Mouse (Mus musculus) olfactory bulb, adult 2 months (tissue): ENCODE data around the gene Paf1. TPM values are rescaled to one million over a fixed set of nuclear protein-coding genes. Genes with fewer than 3 reads are reported as not detected.

Source experiments
- H3K27ac ChIP-seq: fragments of 200-500 bp; 2 replicates; pipeline ENCODE4 v1.5.1; 2012; ENCODE audit warnings: low read depth, low read length; ENCODE audit not compliant: insufficient read depth
- H3K4me1 ChIP-seq: fragments of 200-500 bp; 2 replicates; pipeline ENCODE4 v1.6.1; 2012; ENCODE audit warnings: low read length; ENCODE audit not compliant: control insufficient read depth, insufficient read depth
- H3K4me3 ChIP-seq: fragments of 200-500 bp; 2 replicates; pipeline ENCODE4 v1.5.1; 2012; ENCODE audit warnings: mild to moderate bottlenecking, low read depth, low read length, moderate library complexity; ENCODE audit not compliant: insufficient read depth
- CTCF ChIP-seq: fragments of 200-500 bp; IDR thresholded peaks from 2 replicates; pipeline ENCODE4 v1.5.1; 2012; ENCODE audit warnings: low read depth, mild to moderate bottlenecking, low read length, moderate library complexity; ENCODE audit not compliant: insufficient read depth
- POLR2A ChIP-seq: fragments of 200-500 bp; IDR thresholded peaks from 2 replicates; pipeline ENCODE4 v1.6.1; 2012; ENCODE audit warnings: mild to moderate bottlenecking, low read depth, low read length, moderate library complexity; ENCODE audit not compliant: insufficient read depth
- WGBS: fragments of 180-500 bp; shearing (Covaris S2); methylation state at CpG from one replicate; pipeline ENCODE4 v1.1.7; 2018; 5-methylcytosine and 5-hydroxymethylcytosine counted together
- polyA plus RNA-seq: library from polyadenylated mRNA; stranded (reverse); fragments of >200 nt; gene quantifications from 2 replicates; pipeline ENCODE4 v1.2.4, GENCODE M21; 2012; ENCODE audit warnings: low replicate concordance; ENCODE audit not compliant: missing spikeins, insufficient read depth, insufficient read length

The Paf1 gene
- polyA plus RNA-seq, 1 experiment: 1,326 TPM

DNA sequence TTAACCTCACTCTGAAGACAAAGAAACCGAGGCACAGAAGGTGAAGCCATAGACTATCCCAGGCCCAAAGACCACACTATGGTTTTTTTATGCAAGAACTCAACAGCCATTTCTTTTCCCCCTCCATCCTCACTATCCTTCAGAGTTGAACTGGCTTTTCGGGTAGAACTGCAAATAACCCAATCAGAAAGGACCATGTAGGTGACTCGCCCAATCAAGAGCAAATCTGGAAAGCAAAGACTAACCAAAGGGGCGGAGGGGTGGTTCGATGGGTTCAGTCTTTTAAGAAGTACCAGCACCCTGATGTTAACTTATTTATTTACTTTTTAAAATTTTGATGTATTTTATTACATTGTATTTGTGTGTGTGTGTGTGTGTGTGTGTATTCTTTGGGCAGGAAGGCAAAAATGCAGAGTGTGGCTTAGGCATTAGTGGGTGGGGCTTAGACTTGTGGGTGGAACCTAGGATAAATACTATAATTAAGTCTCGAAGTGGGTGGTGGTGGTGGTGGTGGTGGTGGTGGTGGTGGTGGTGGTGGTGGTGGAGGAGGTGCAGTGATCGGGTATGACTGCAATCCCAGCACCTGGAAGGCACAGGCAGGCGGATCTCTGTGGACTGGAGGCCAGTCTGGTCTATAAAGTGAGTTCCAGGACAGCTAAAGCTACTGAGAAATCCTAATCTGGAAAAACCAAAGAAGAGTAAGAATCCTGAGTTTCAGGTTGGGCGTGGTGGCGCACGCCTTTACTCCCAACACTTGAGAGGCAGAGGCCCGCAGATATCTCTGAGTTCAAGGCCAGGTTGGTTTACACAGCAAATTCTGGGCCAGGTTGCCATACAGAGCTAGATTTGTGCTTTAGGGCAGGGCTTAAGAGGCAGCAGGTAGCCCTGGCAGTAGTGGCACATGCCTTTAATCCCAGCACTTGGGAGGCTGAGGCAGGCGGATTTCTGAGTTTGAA, 55.4 kb downstream of the Paf1 start:
- TF ChIP-seq POLR2A: no peak
- no peak for TF ChIP-seq CTCF
- WGBS: 78% methylated on average over 13 of the region's 13 CpGs
- Histone ChIP-seq H3K4me3 (no peak overlapping the region), H3K4me1 (peaks cover 9% of the 10 kb centered on the region), H3K27ac (no peak overlapping the region)

Other genes starting within 250 kb of the Paf1 start
- not detected in 2 replicates for gene Fbl, start 223.2 kb upstream of the Paf1 start, polyA plus RNA-seq
- gene Dyrk1b, start 213.5 kb upstream of the Paf1 start, polyA plus RNA-seq: not detected in 2 replicates
- not detected in 2 replicates for gene Eid2, start 125.1 kb upstream of the Paf1 start, polyA plus RNA-seq
- not detected in 2 replicates for gene Eid2b, start 115.2 kb upstream of the Paf1 start, polyA plus RNA-seq
- not detected in 2 replicates for gene Selenov, start 101.8 kb upstream of the Paf1 start, polyA plus RNA-seq
- gene Dll3, start 90.7 kb upstream of the Paf1 start, polyA plus RNA-seq: not detected in 2 replicates
- gene Timm50, start 80.9 kb upstream of the Paf1 start, polyA plus RNA-seq: not detected in 2 replicates
- not detected in 2 replicates for gene Supt5, start 54.2 kb upstream of the Paf1 start, polyA plus RNA-seq
- 767 TPM in 1 of 2 replicates, not detected in the other for gene Rps16, start 42.3 kb upstream of the Paf1 start, polyA plus RNA-seq
- gene Plekhg2, start 20.4 kb upstream of the Paf1 start, polyA plus RNA-seq: not detected in 2 replicates
- not detected in 2 replicates for gene Zfp36, start 12.7 kb upstream of the Paf1 start, polyA plus RNA-seq
- not detected in 2 replicates for gene Med29, start 243 bp upstream of the Paf1 start, polyA plus RNA-seq
- not detected in 2 replicates for gene Gmfg, start 44.5 kb downstream of the Paf1 start, polyA plus RNA-seq
- gene Lrfn1, start 59.0 kb downstream of the Paf1 start, polyA plus RNA-seq: not detected in 2 replicates
- gene Ifnl2, start 117.5 kb downstream of the Paf1 start, polyA plus RNA-seq: not detected in 2 replicates
- gene Ifnl3, start 129.9 kb downstream of the Paf1 start, polyA plus RNA-seq: not detected in 2 replicates
- not detected in 2 replicates for gene Sycn, start 147.9 kb downstream of the Paf1 start, polyA plus RNA-seq
- not detected in 2 replicates for gene Nccrp1, start 154.3 kb downstream of the Paf1 start, polyA plus RNA-seq
- not detected in 2 replicates for gene Samd4b, start 205.2 kb downstream of the Paf1 start, polyA plus RNA-seq
- gene Pak4, start 205.2 kb downstream of the Paf1 start, polyA plus RNA-seq: not detected in 2 replicates
- not detected in 2 replicates for gene Acp7, start 238.4 kb downstream of the Paf1 start, polyA plus RNA-seq